ENCODE assay signal across 14 mouse cellular contexts in genomic region chr14:25838411-25838810, GRCm38 (mm10).
"Had no signal": no experiment of that assay in that cellular context is flagged by ENCODE, and none has a peak within 500 bp of the region (broad histone marks: within the 10 kb centered on the region; RNA-seq: fewer than 3 reads in every experiment).

No protein-coding gene starts in this region.

- H3K4me3 ChIP-seq: layer of hippocampus, adult 2 months; limb, embryonic 13.5 days; liver, embryonic 15.5 days; megakaryocyte, embryonic 14.5 days; midbrain, embryonic 12.5 days; stomach, embryonic 15.5 days had no signal

- H3K9ac ChIP-seq: limb, embryonic 13.5 days; liver, embryonic 15.5 days; midbrain, embryonic 12.5 days; stomach, embryonic 15.5 days had no signal

- H3K27ac ChIP-seq: layer of hippocampus, adult 2 months; limb, embryonic 13.5 days; liver, embryonic 15.5 days; macrophage; midbrain, embryonic 12.5 days; stomach, embryonic 15.5 days had no signal

- H3K27me3 ChIP-seq: stomach, embryonic 15.5 days had no signal

- H3K36me3 ChIP-seq: limb, embryonic 13.5 days; liver, embryonic 15.5 days; midbrain, embryonic 12.5 days; stomach, embryonic 15.5 days had no signal

- H3K4me2 ChIP-seq: limb, embryonic 13.5 days; liver, embryonic 11.5 days; liver, embryonic 15.5 days; midbrain, embryonic 12.5 days; stomach, embryonic 15.5 days had no signal

- H3K9me3 ChIP-seq: limb, embryonic 13.5 days; liver, embryonic 15.5 days; midbrain, embryonic 12.5 days; stomach, embryonic 15.5 days had no signal

- DNase-seq: kidney, adult 18-20 months; kidney, postnatal 10 days; kidney, postnatal 4 days; right cerebral cortex, postnatal 14 days; thymus, adult 2 months; thymus, postnatal 25 days had no signal
